Mouse (Mus musculus) midbrain, embryonic 10.5 days (tissue): ENCODE results near the gene Nfu1. TPM values are rescaled to one million over a fixed set of nuclear protein-coding genes. Genes with fewer than 3 reads are reported as not detected.
A peak's percentile ranks its signal among the peaks of the same experiment; 100 is the strongest.
"Not testable (repeated sequence)": the region's sequence is repeated elsewhere in the genome, so short reads cannot be mapped to it uniquely, and the experiment has no call there.

Experiments used
- DNase-seq: peaks from one replicate; pipeline ENCODE4 v3.0.0-alpha.2; 2017; ENCODE audit warnings: low spot score
- H3K27ac ChIP-seq: fragments of 300-500 bp; sonication (generic); replicated peaks from 2 replicates; pipeline ENCODE4 v1.5.1; 2016; ENCODE audit warnings: mild to moderate bottlenecking
- H3K27me3 ChIP-seq: fragments of 300-500 bp; sonication (generic); 2 replicates; pipeline ENCODE4 v1.6.1; 2016; ENCODE audit warnings: low read depth, mild to moderate bottlenecking; ENCODE audit not compliant: poor library complexity, severe bottlenecking
- H3K36me3 ChIP-seq: fragments of 300-500 bp; sonication (generic); 2 replicates; pipeline ENCODE4 v1.6.1; 2016; ENCODE audit warnings: mild to moderate bottlenecking, moderate library complexity
- H3K4me1 ChIP-seq: fragments of 300-500 bp; sonication (generic); 2 replicates; pipeline ENCODE4 v1.6.1; 2016
- H3K4me3 ChIP-seq: fragments of 300-500 bp; sonication (generic); 2 replicates; pipeline ENCODE4 v1.5.1; 2016; ENCODE audit warnings: mild to moderate bottlenecking, moderate library complexity
- H3K9me3 ChIP-seq: fragments of 300-500 bp; sonication (generic); replicated peaks from 2 replicates; pipeline ENCODE4 v1.6.1; 2016; ENCODE audit warnings: mild to moderate bottlenecking
- WGBS: fragments of 180-500 bp; shearing (Covaris S2); methylation state at CpG from one replicate; pipeline ENCODE4 v1.1.7; 2016; 5-methylcytosine and 5-hydroxymethylcytosine counted together
- polyA plus RNA-seq: library from polyadenylated mRNA; unstranded; fragments of >200 nt; fragmentation: Nextera tagmentation; extraction: Ambion mirVana; gene quantifications from 2 replicates; pipeline ENCODE4 v1.2.1, GENCODE M21; 2016

Gene Nfu1
- polyA plus RNA-seq, 1 experiment from 2014 or later, result 88.3 TPM

- Histone ChIP-seq H3K27me3 (no peaks in the 10 kb centered on the region), H3K4me1 (no peaks in the 10 kb centered on the region), H3K4me3 (no peak overlapping the region), H3K9me3 (no peaks in the 10 kb centered on the region), H3K27ac (no peak overlapping the region), H3K36me3 (peaks cover 31% of the 10 kb centered on the region)
- WGBS, result 87% methylated on average over 3 of the region's 3 CpGs
- no peak for DNase-seq
These were observed 23.4 kb downstream of the Nfu1 start for GRCm38 (mm10) chr6:87032401-87032800.

- Histone ChIP-seq H3K27me3 (no peaks in the 10 kb centered on the region), H3K27ac (no peak overlapping the region), H3K36me3 (peaks cover 13% of the 10 kb centered on the region), H3K4me3 (no peak overlapping the region), H3K9me3 (no peaks in the 10 kb centered on the region), H3K4me1 (no peaks in the 10 kb centered on the region)
- WGBS, result 91% methylated on average over 3 of the region's 3 CpGs
- DNase-seq, result no peak
These were observed 25.4 kb downstream of the Nfu1 start for GRCm38 (mm10) chr6:87034395-87034794.

GRCm38 (mm10) chr6:87037826-87038620 is 29.0 kb downstream of the Nfu1 start:
- Histone ChIP-seq H3K4me3 (no peak overlapping the region), H3K9me3 (no peaks in the 10 kb centered on the region), H3K27me3 (no peaks in the 10 kb centered on the region), H3K27ac (no peak overlapping the region), H3K4me1 (peaks cover 2% of the 10 kb centered on the region; the same call in 1 of the 2 replicates), H3K36me3 (no peaks in the 10 kb centered on the region; the same call in 1 of the 2 replicates)
- no peak for DNase-seq
- WGBS, result 91% methylated on average over 10 of the region's 10 CpGs

GRCm38 (mm10) chr6:87039161-87039560 is 30.1 kb downstream of the Nfu1 start:
- Histone ChIP-seq H3K4me1 (peaks cover 13% of the 10 kb centered on the region), H3K9me3 (no peaks in the 10 kb centered on the region), H3K36me3 (no peaks in the 10 kb centered on the region; the same call in 1 of the 2 replicates), H3K27me3 (no peaks in the 10 kb centered on the region), H3K4me3 (no peak overlapping the region), H3K27ac (no peak overlapping the region)
- 91% methylated on average over 8 of the region's 8 CpGs for WGBS
- DNase-seq, result no peak

GRCm38 (mm10) chr6:87040971-87041370 is 31.9 kb downstream of the Nfu1 start:
- no peaks in the 10 kb centered on the region; the same call in 1 of the 2 replicates for H3K36me3 ChIP-seq
- WGBS, result 87% methylated on average over 4 of the region's 4 CpGs
- H3K4me3 ChIP-seq, result no peak overlapping the region
- H3K4me1 ChIP-seq, result peaks cover 15% of the 10 kb centered on the region
- no peak overlapping the region for H3K27ac ChIP-seq
- H3K27me3 ChIP-seq, result no peaks in the 10 kb centered on the region
- DNase-seq, result no peak
- H3K9me3 ChIP-seq, result no peaks in the 10 kb centered on the region

GRCm38 (mm10) chr6:87041431-87041830 is 32.4 kb downstream of the Nfu1 start:
- no peak overlapping the region for H3K27ac ChIP-seq

GRCm38 (mm10) chr6:87042004-87042336 is 32.9 kb downstream of the Nfu1 start:
- Histone ChIP-seq H3K27me3 (no peaks in the 10 kb centered on the region), H3K36me3 (no peaks in the 10 kb centered on the region; the same call in 1 of the 2 replicates), H3K4me1 (peaks cover 15% of the 10 kb centered on the region), H3K9me3 (no peaks in the 10 kb centered on the region), H3K4me3 (peak overlapping the region; percentile 95), H3K27ac (peak overlapping the region; percentile 91)
- under 1% methylated on average over 11 of the region's 11 CpGs for WGBS
- no peak for DNase-seq

More at GRCm38 (mm10) chr6:87041431-87041830, 32.4 kb downstream of the Nfu1 start:
- H3K27me3 ChIP-seq, result no peaks in the 10 kb centered on the region
- DNase-seq, result no peak
- peak overlapping the region; percentile 95; the same call in 1 of the 2 replicates for H3K4me3 ChIP-seq
- WGBS, result 94% methylated on average over 7 of the region's 7 CpGs
- H3K9me3 ChIP-seq, result no peaks in the 10 kb centered on the region
- peaks cover 15% of the 10 kb centered on the region for H3K4me1 ChIP-seq
- H3K36me3 ChIP-seq, result no peaks in the 10 kb centered on the region; the same call in 1 of the 2 replicates

GRCm38 (mm10) chr6:87042337-87043130 is 33.5 kb downstream of the Nfu1 start, which contains the start of gene Gfpt1:
Gene Gfpt1 (plus strand): TSS chr6:87042846.
- H3K4me1 ChIP-seq, result peaks cover 15% of the 10 kb centered on the region
- H3K9me3 ChIP-seq, result no peaks in the 10 kb centered on the region
- no peaks in the 10 kb centered on the region for H3K36me3 ChIP-seq
- peak within 1 kb of the TSS; percentile 91 for H3K27ac ChIP-seq
- peak within 1 kb of the TSS; percentile 95 for H3K4me3 ChIP-seq
- H3K27me3 ChIP-seq, result no peaks in the 10 kb centered on the region
- peak; percentile 92 for DNase-seq
- WGBS, result under 1% methylated on average over 67 of the region's 68 CpGs

GRCm38 (mm10) chr6:87043131-87043516 is 34.1 kb downstream of the Nfu1 start:
- H3K4me3 ChIP-seq, result peak overlapping the region; percentile 95

GRCm38 (mm10) chr6:87044895-87045294 is 35.9 kb downstream of the Nfu1 start:
- no peak overlapping the region for H3K4me3 ChIP-seq
- WGBS, result 90% methylated on average over 2 of the region's 2 CpGs

More at GRCm38 (mm10) chr6:87043131-87043516, 34.1 kb downstream of the Nfu1 start:
- Histone ChIP-seq H3K36me3 (peaks cover 6% of the 10 kb centered on the region; the same call in 1 of the 2 replicates), H3K27me3 (no peaks in the 10 kb centered on the region), H3K27ac (peak overlapping the region; percentile 91), H3K4me1 (peaks cover 15% of the 10 kb centered on the region), H3K9me3 (no peaks in the 10 kb centered on the region)
- WGBS, result 1% methylated on average over 9 of the region's 9 CpGs
- DNase-seq, result no peak

GRCm38 (mm10) chr6:87045507-87045906 is 36.5 kb downstream of the Nfu1 start:
- 64% methylated on average over 3 of the region's 3 CpGs for WGBS
- Histone ChIP-seq H3K4me3 (no peak overlapping the region), H3K27ac (no peak overlapping the region), H3K27me3 (no peaks in the 10 kb centered on the region), H3K4me1 (peaks cover 15% of the 10 kb centered on the region), H3K36me3 (peaks cover 13% of the 10 kb centered on the region; the same call in 1 of the 2 replicates), H3K9me3 (no peaks in the 10 kb centered on the region)
- DNase-seq, result no peak

More at GRCm38 (mm10) chr6:87044895-87045294, 35.9 kb downstream of the Nfu1 start:
- Histone ChIP-seq H3K27ac (no peak overlapping the region), H3K9me3 (no peaks in the 10 kb centered on the region), H3K27me3 (no peaks in the 10 kb centered on the region), H3K4me1 (peaks cover 15% of the 10 kb centered on the region), H3K36me3 (peaks cover 13% of the 10 kb centered on the region; the same call in 1 of the 2 replicates)
- DNase-seq, result no peak

GRCm38 (mm10) chr6:87048712-87049111 is 39.7 kb downstream of the Nfu1 start:
- H3K36me3 ChIP-seq, result peaks cover 39% of the 10 kb centered on the region

More at GRCm38 (mm10) chr6:87048712-87049111, 39.7 kb downstream of the Nfu1 start:
- 95% methylated on average over 7 of the region's 7 CpGs for WGBS
- H3K9me3 ChIP-seq, H3K27me3 ChIP-seq, H3K4me1 ChIP-seq, DNase-seq, H3K27ac ChIP-seq, H3K4me3 ChIP-seq: not testable (repeated sequence)
